Mouse (Mus musculus): Measurements from ENCODE around the gene Olfr706. TPM values are rescaled to one million over a fixed set of nuclear protein-coding genes. Genes with fewer than 3 reads are reported as not detected.
"Not testable (repeated sequence)": the region's sequence is repeated elsewhere in the genome, so short reads cannot be mapped to it uniquely, and the experiment has no call there.

Olfr706 gene
- polyA plus RNA-seq (2012; fragmentation: generic; extraction: Trizol), result not detected

GRCm38 (mm10) chr7:106888062-106888461 lies at the start of gene Olfr706:
Olfr706 (minus strand) TSS chr7:106888162.
- no peak within 1 kb of the TSS for H3ac ChIP-seq (ENCODE audit: control insufficient read depth, insufficient read length)
- no peaks in the 10 kb centered on the region for H3K36me3 ChIP-seq (ENCODE audit: control insufficient read depth, insufficient read depth)
- TF ChIP-seq MAX (IDR thresholded peaks at IDR 0.05; ENCODE audit: low read depth) (no peak), REST (IDR thresholded peaks at IDR 0.05; ENCODE audit: insufficient read depth, insufficient read length) (no peak), POLR2A (IDR thresholded peaks at IDR 0.05; ENCODE audit: insufficient read length, low read depth) (no peak), MYOD1 (IDR thresholded peaks at IDR 0.05; ENCODE audit: control insufficient read depth in 1 of 3, insufficient read length in 2 of 3, low read depth in 2 of 3) (no peak), USF1 (IDR thresholded peaks at IDR 0.05; ENCODE audit: low read depth) (no peak), CEBPB (IDR thresholded peaks at IDR 0.05; ENCODE audit: insufficient read depth, poor library complexity, severe bottlenecking) (no peak), SRF (IDR thresholded peaks at IDR 0.05; ENCODE audit: control insufficient read depth, insufficient read length, low read depth) (no peak), MYOG (IDR thresholded peaks at IDR 0.05; ENCODE audit: control insufficient read depth in 1 of 3, insufficient read depth in 1 of 3, insufficient read length in 2 of 3, low read depth in 2 of 3) (no peak), TCF3 (IDR thresholded peaks at IDR 0.05; ENCODE audit: insufficient read length, low read depth) (no peak), POLR2AphosphoS2 (IDR thresholded peaks at IDR 0.05; ENCODE audit: insufficient read length, low read depth) (no peak)

DNA sequence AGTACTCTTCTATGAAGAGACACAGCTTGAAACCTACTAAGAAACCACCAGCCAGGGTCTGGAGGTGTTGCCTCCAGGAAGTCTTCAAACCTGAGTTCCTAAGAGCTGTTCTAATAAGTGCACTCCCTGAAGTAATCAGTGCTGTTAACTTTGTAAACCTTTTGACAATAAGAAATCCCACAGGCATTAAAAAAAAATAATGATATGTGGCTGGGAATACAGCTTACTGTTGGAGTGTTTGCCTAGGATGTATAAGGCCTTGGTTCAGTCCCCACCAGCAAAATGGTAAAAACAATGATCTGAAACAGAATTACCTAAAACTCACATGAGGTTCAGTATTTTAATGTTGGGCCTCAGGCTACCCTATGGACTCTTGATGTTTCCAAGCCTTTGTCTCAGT lies 44.2 kb upstream of the Olfr706 start, which contains the start of gene Olfr709-ps1:
Gene Olfr709-ps1, minus strand, starts transcription at position 101 of the 400 bp plus-strand sequence.
- no peak within 1 kb of the TSS for H3ac ChIP-seq (ENCODE audit: control insufficient read depth, insufficient read length)
- H3K36me3 ChIP-seq (ENCODE audit: control insufficient read depth, insufficient read depth), result no peaks in the 10 kb centered on the region
- H3K79me2 ChIP-seq (ENCODE audit: control insufficient read depth, insufficient read depth), result no peaks in the 10 kb centered on the region
- H3K4me2 ChIP-seq (ENCODE audit: low read depth), result no peak within 1 kb of the TSS
- TF ChIP-seq USF1 (IDR thresholded peaks at IDR 0.05; ENCODE audit: low read depth), result no peak
- TF ChIP-seq REST (IDR thresholded peaks at IDR 0.05; ENCODE audit: insufficient read depth, insufficient read length), result no peak
- no peak for TF ChIP-seq TCF12 (IDR thresholded peaks at IDR 0.05; ENCODE audit: insufficient read depth, poor library complexity, severe bottlenecking)
- TF ChIP-seq POLR2A (IDR thresholded peaks at IDR 0.05; ENCODE audit: insufficient read length, low read depth), result no peak
- no peak for TF ChIP-seq TCF3 (IDR thresholded peaks at IDR 0.05; ENCODE audit: insufficient read length, low read depth)
- TF ChIP-seq MYOG (IDR thresholded peaks at IDR 0.05; ENCODE audit: control insufficient read depth in 1 of 3, insufficient read depth in 1 of 3, insufficient read length in 2 of 3, low read depth in 2 of 3), result no peak
- no peak for TF ChIP-seq E2F4 (IDR thresholded peaks at IDR 0.05; ENCODE audit: insufficient read depth)
- no peak for TF ChIP-seq POLR2AphosphoS2 (IDR thresholded peaks at IDR 0.05; ENCODE audit: insufficient read length, low read depth)
- no peak for TF ChIP-seq MYOD1 (IDR thresholded peaks at IDR 0.05; ENCODE audit: control insufficient read depth in 1 of 3, insufficient read length in 2 of 3, low read depth in 2 of 3)
- no peak for TF ChIP-seq SRF (IDR thresholded peaks at IDR 0.05; ENCODE audit: control insufficient read depth, insufficient read length, low read depth)
- no peak for TF ChIP-seq CEBPB (IDR thresholded peaks at IDR 0.05; ENCODE audit: insufficient read depth, poor library complexity, severe bottlenecking)
- TF ChIP-seq MAX (IDR thresholded peaks at IDR 0.05; ENCODE audit: low read depth), result no peak
- H3K27me3 ChIP-seq (ENCODE audit: control insufficient read depth, insufficient read depth, insufficient read length), result no peaks in the 10 kb centered on the region
- no peak within 1 kb of the TSS for H3K4me3 ChIP-seq

More at GRCm38 (mm10) chr7:106888062-106888461, at the start of gene Olfr706:
- H3K27me3 ChIP-seq (ENCODE audit: control insufficient read depth, insufficient read depth, insufficient read length), result no peaks in the 10 kb centered on the region
- no peak within 1 kb of the TSS for H3K4me2 ChIP-seq (ENCODE audit: low read depth)
- H3K4me3 ChIP-seq, result no peak within 1 kb of the TSS
- H3K79me2 ChIP-seq (ENCODE audit: control insufficient read depth, insufficient read depth), result no peaks in the 10 kb centered on the region

GRCm38 (mm10) chr7:106920961-106921360 lies 33.0 kb upstream of the Olfr706 start:
- H3K27me3 ChIP-seq (ENCODE audit: control insufficient read depth, insufficient read depth, insufficient read length); H3ac ChIP-seq (ENCODE audit: control insufficient read depth, insufficient read length); H3K79me2 ChIP-seq (ENCODE audit: control insufficient read depth, insufficient read depth); H3K36me3 ChIP-seq (ENCODE audit: control insufficient read depth, insufficient read depth); H3K4me2 ChIP-seq (ENCODE audit: low read depth); H3K4me3 ChIP-seq: not testable (repeated sequence)

GRCm38 (mm10) chr7:106907676-106908075 lies 19.7 kb upstream of the Olfr706 start, which contains the start of gene Olfr1532-ps1:
Olfr1532-ps1 (plus strand) TSS chr7:106908001.
- H3K4me2 ChIP-seq (ENCODE audit: low read depth), result no peak within 1 kb of the TSS
- no peaks in the 10 kb centered on the region for H3K79me2 ChIP-seq (ENCODE audit: control insufficient read depth, insufficient read depth)
- H3ac ChIP-seq (ENCODE audit: control insufficient read depth, insufficient read length), result no peak within 1 kb of the TSS
- no peaks in the 10 kb centered on the region for H3K27me3 ChIP-seq (ENCODE audit: control insufficient read depth, insufficient read depth, insufficient read length)
- no peak for TF ChIP-seq SRF (IDR thresholded peaks at IDR 0.05; ENCODE audit: control insufficient read depth, insufficient read length, low read depth)
- no peak for TF ChIP-seq POLR2AphosphoS2 (IDR thresholded peaks at IDR 0.05; ENCODE audit: insufficient read length, low read depth)
- TF ChIP-seq REST (IDR thresholded peaks at IDR 0.05; ENCODE audit: insufficient read depth, insufficient read length), result no peak
- no peak for TF ChIP-seq USF1 (IDR thresholded peaks at IDR 0.05; ENCODE audit: low read depth)
- no peak for TF ChIP-seq POLR2A (IDR thresholded peaks at IDR 0.05; ENCODE audit: insufficient read length, low read depth)
- no peak for TF ChIP-seq E2F4 (IDR thresholded peaks at IDR 0.05; ENCODE audit: insufficient read depth)
- no peak for TF ChIP-seq CEBPB (IDR thresholded peaks at IDR 0.05; ENCODE audit: insufficient read depth, poor library complexity, severe bottlenecking)
- no peak for TF ChIP-seq MYOG (IDR thresholded peaks at IDR 0.05; ENCODE audit: control insufficient read depth in 1 of 3, insufficient read depth in 1 of 3, insufficient read length in 2 of 3, low read depth in 2 of 3)
- no peak for TF ChIP-seq MAX (IDR thresholded peaks at IDR 0.05; ENCODE audit: low read depth)
- TF ChIP-seq MYOD1 (IDR thresholded peaks at IDR 0.05; ENCODE audit: control insufficient read depth in 1 of 3, insufficient read length in 2 of 3, low read depth in 2 of 3), result no peak
- no peak within 1 kb of the TSS for H3K4me3 ChIP-seq
- H3K36me3 ChIP-seq (ENCODE audit: control insufficient read depth, insufficient read depth), result no peaks in the 10 kb centered on the region

DNA sequence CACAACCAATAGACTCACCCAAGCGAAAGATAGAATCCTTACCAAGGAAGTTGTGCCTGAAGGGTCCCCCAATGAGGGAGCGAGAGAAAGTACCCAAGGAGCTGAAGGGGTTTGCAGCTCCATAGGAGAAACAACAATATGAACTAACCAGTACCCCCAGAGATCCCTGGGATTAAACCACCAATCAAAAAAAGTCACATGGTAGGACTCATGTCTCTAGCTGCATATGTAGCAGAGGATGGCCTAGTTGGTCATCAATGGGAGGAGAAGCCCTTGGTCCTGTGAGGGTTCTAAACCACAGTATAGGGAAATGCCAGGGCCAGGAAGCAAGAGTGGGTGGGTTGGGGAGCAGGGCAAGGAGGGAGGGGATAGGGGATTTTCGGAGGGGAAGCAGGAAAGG lies 13.2 kb upstream of the Olfr706 start, which contains the start of gene Olfr707:
Gene Olfr707, minus strand, starts transcription at position 101 of the 400 bp plus-strand sequence.
- not testable (repeated sequence) for H3K4me2 ChIP-seq (ENCODE audit: low read depth); H3ac ChIP-seq (ENCODE audit: control insufficient read depth, insufficient read length); H3K36me3 ChIP-seq (ENCODE audit: control insufficient read depth, insufficient read depth); H3K27me3 ChIP-seq (ENCODE audit: control insufficient read depth, insufficient read depth, insufficient read length); H3K4me3 ChIP-seq; H3K79me2 ChIP-seq (ENCODE audit: control insufficient read depth, insufficient read depth)

Measured in myocyte (in vitro differentiated cells).